Mouse (Mus musculus) E14TG2a.4 (cell line): ENCODE results near the gene Taok1.

Experiments used
- H3K27me3 ChIP-seq: 2 replicates; pipeline ENCODE4 v1.6.1; 2014; ENCODE audit warnings: low read length, control low read depth; ENCODE audit not compliant: insufficient read depth
- H3K36me3 ChIP-seq: 2 replicates; pipeline ENCODE4 v1.6.1; 2014; ENCODE audit warnings: low read length, control low read depth; ENCODE audit not compliant: insufficient read depth
- H3K4me1 ChIP-seq: replicated peaks from 2 replicates; pipeline ENCODE4 v1.6.1; 2014; ENCODE audit warnings: low read depth, low read length, control low read depth
- H3K4me3 ChIP-seq: replicated peaks from 2 replicates; pipeline ENCODE4 v1.5.1; 2014; ENCODE audit warnings: mild to moderate bottlenecking, low read length
- H3K9me3 ChIP-seq: 2 replicates; pipeline ENCODE4 v1.6.1; 2014; ENCODE audit warnings: low read length, control low read depth
- CTCF ChIP-seq: conservative IDR thresholded peaks from 2 replicates; pipeline ENCODE4 v1.5.1; 2014; ENCODE audit warnings: low read length
- NANOG ChIP-seq: IDR thresholded peaks from 2 replicates; pipeline ENCODE4 v1.6.1; 2014; ENCODE audit warnings: borderline replicate concordance, low read length, mixed read lengths
- POU5F1 ChIP-seq: IDR thresholded peaks from 2 replicates; pipeline ENCODE4 v1.6.1; 2014; ENCODE audit warnings: low read length, borderline replicate concordance

The Taok1 gene

GRCm38 (mm10) chr11:77488771-77489581 is 118.6 kb downstream of the Taok1 start:
- TF ChIP-seq CTCF (no peak), NANOG (no peak), POU5F1 (no peak)
- Histone ChIP-seq H3K9me3 (no peaks in the 10 kb centered on the region), H3K4me3 (peak overlapping the region; percentile 86), H3K36me3 (no peaks in the 10 kb centered on the region), H3K27me3 (peaks cover 50% of the 10 kb centered on the region), H3K4me1 (peaks cover 55% of the 10 kb centered on the region)

- Histone ChIP-seq H3K27me3 (peaks cover 46% of the 10 kb centered on the region), H3K4me1 (peaks cover 54% of the 10 kb centered on the region), H3K4me3 (no peak overlapping the region), H3K9me3 (no peaks in the 10 kb centered on the region), H3K36me3 (no peaks in the 10 kb centered on the region)
- no peak for TF ChIP-seq POU5F1
- no peak for TF ChIP-seq CTCF
- TF ChIP-seq NANOG, result no peak
Observed at GRCm38 (mm10) chr11:77486798-77487197, 120.8 kb downstream of the Taok1 start.

- no peak for TF ChIP-seq POU5F1
- TF ChIP-seq NANOG, result no peak
- no peak for TF ChIP-seq CTCF
Observed at GRCm38 (mm10) chr11:77485229-77485628, 122.4 kb downstream of the Taok1 start.

GRCm38 (mm10) chr11:77483510-77484255 is 123.9 kb downstream of the Taok1 start:
- H3K9me3 ChIP-seq, result no peaks in the 10 kb centered on the region
- peaks cover 36% of the 10 kb centered on the region for H3K4me1 ChIP-seq
- TF ChIP-seq CTCF, result no peak
- TF ChIP-seq POU5F1, result no peak
- no peak for TF ChIP-seq NANOG
- H3K4me3 ChIP-seq, result no peak overlapping the region
- H3K36me3 ChIP-seq, result no peaks in the 10 kb centered on the region
- peaks cover 22% of the 10 kb centered on the region for H3K27me3 ChIP-seq

More at GRCm38 (mm10) chr11:77485229-77485628, 122.4 kb downstream of the Taok1 start:
- Histone ChIP-seq H3K9me3 (no peaks in the 10 kb centered on the region), H3K4me1 (peaks cover 39% of the 10 kb centered on the region), H3K4me3 (peak overlapping the region; percentile 43), H3K27me3 (peaks cover 34% of the 10 kb centered on the region), H3K36me3 (no peaks in the 10 kb centered on the region)

- H3K4me3 ChIP-seq, result no peak overlapping the region
- H3K27me3 ChIP-seq, result peaks cover 16% of the 10 kb centered on the region
- H3K9me3 ChIP-seq, result no peaks in the 10 kb centered on the region
- TF ChIP-seq POU5F1 (no peak), NANOG (no peak), CTCF (no peak)
- no peaks in the 10 kb centered on the region for H3K36me3 ChIP-seq
- H3K4me1 ChIP-seq, result peaks cover 34% of the 10 kb centered on the region
Observed at GRCm38 (mm10) chr11:77483043-77483442, 124.6 kb downstream of the Taok1 start.
